Mouse (Mus musculus) hindbrain, embryonic 14.5 days (tissue): ENCODE results near the gene Saysd1. TPM values are rescaled to one million over a fixed set of nuclear protein-coding genes. Genes with fewer than 3 reads are reported as not detected.
"Not testable (repeated sequence)": the region's sequence is repeated elsewhere in the genome, so short reads cannot be mapped to it uniquely, and the experiment has no call there.

ENCODE experiments used
- ATAC-seq: fragments of 200-750 bp; cut with Nextera tagmentation; 2 replicates; pipeline ENCODE4 v1.8.0; 2017; ENCODE audit warnings: moderate number of reproducible peaks, mild to moderate bottlenecking, moderate TSS enrichment, moderate library complexity; ENCODE audit not compliant: low FRiP score
- DNase-seq: peaks from one replicate; pipeline ENCODE4 v3.0.0-alpha.2; 2015; ENCODE audit warnings: low spot score
- H3K27ac ChIP-seq: fragments of 300-500 bp; sonication (generic); 2 replicates; pipeline ENCODE4 v1.5.1; 2014; ENCODE audit warnings: mild to moderate bottlenecking, moderate library complexity
- H3K27me3 ChIP-seq: fragments of 300-500 bp; sonication (generic); 2 replicates; pipeline ENCODE4 v1.6.1; 2014; ENCODE audit warnings: mild to moderate bottlenecking, low read length, mixed read lengths; ENCODE audit not compliant: control insufficient read depth, insufficient read depth
- H3K36me3 ChIP-seq: fragments of 300-500 bp; sonication (generic); replicated peaks from 2 replicates; pipeline ENCODE4 v1.6.1; 2014; ENCODE audit not compliant: control insufficient read depth, insufficient read depth
- H3K4me1 ChIP-seq: fragments of 300-500 bp; sonication (generic); replicated peaks from 2 replicates; pipeline ENCODE4 v1.6.1; 2014; ENCODE audit warnings: antibody characterized with exemption, low read length, mixed read lengths; ENCODE audit not compliant: control insufficient read depth, insufficient read depth
- H3K4me2 ChIP-seq: fragments of 300-500 bp; sonication (generic); replicated peaks from 2 replicates; pipeline ENCODE4 v1.6.1; 2014; ENCODE audit warnings: mild to moderate bottlenecking, moderate library complexity
- H3K4me3 ChIP-seq: fragments of 300-500 bp; sonication (generic); replicated peaks from 2 replicates; pipeline ENCODE4 v1.5.1; 2014; ENCODE audit warnings: mild to moderate bottlenecking, low read length
- H3K9ac ChIP-seq: fragments of 300-500 bp; sonication (generic); 2 replicates; pipeline ENCODE4 v1.6.1; 2014
- H3K9me3 ChIP-seq: fragments of 300-500 bp; sonication (generic); 2 replicates; pipeline ENCODE4 v1.6.1; 2016; ENCODE audit warnings: low read length; ENCODE audit not compliant: control insufficient read depth
- WGBS: fragments of 180-500 bp; shearing (Covaris S2); extraction: QIAGEN DNeasy Blood & Tissue Kit; methylation state at CpG from one replicate; pipeline ENCODE4 v1.1.7; 2014; 5-methylcytosine and 5-hydroxymethylcytosine counted together
- polyA plus RNA-seq: library from polyadenylated mRNA; unstranded; fragments of >200 nt; fragmentation: Nextera tagmentation; extraction: Ambion mirVana; gene quantifications from 2 replicates; pipeline ENCODE4 v1.2.1, GENCODE M21; 2014

Gene Saysd1
- polyA plus RNA-seq, 1 experiment from 2014 or later, result 11.1 TPM

DNA sequence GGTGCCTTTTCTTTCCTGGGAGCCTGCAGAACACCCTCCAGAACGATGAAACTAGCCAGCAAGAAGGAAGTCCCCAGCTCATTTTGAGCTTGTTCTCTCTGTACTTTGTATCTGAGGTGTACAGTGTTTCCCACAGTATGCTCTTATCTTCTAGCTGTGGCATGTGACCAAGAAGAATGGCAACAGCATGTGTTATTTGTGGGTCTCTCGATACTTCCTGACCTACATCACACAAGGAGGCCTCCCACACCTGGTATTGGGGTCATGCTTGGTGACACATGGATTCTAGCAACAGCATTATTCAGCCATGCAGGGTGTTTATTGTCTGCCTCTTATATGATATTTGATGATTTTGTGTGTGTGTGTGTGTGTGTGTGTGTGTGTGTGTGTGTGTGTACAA is 96.5 kb downstream of the Saysd1 start:
- Histone ChIP-seq H3K27me3 (no peaks in the 10 kb centered on the region), H3K4me3 (no peak overlapping the region), H3K9me3 (no peaks in the 10 kb centered on the region), H3K9ac (no peak overlapping the region), H3K4me2 (no peak overlapping the region), H3K27ac (no peak overlapping the region), H3K36me3 (no peaks in the 10 kb centered on the region), H3K4me1 (no peaks in the 10 kb centered on the region)
- WGBS, result 90% methylated on average over 2 of the region's 2 CpGs
- ATAC-seq (no peak), DNase-seq (no peak)

DNA sequence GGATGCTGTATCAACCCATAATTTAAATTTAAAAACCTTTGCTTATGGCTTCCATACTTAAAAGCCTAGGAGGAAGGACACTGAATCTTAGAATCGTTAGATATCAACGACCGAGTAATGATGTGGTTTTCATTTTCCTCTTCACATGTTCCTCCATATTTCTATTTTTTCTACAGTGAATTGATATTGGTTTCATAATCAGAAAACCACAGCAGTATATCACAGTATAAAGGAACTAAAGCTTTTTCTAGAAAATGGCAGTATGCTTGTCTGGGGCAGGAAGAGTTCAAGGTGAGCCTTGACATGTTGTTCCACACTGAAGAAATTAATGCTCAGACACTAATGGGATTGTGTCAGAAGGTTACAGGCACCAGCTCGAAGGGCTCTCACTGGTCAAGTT is 97.4 kb downstream of the Saysd1 start:
- no peaks in the 10 kb centered on the region for H3K36me3 ChIP-seq
- DNase-seq (no peak), ATAC-seq (no peak)
- no peak overlapping the region for H3K4me3 ChIP-seq
- WGBS, result 96% methylated on average over 4 of the region's 4 CpGs
- H3K27me3 ChIP-seq, result no peaks in the 10 kb centered on the region
- H3K4me1 ChIP-seq, result no peaks in the 10 kb centered on the region
- H3K4me2 ChIP-seq, result no peak overlapping the region
- H3K9me3 ChIP-seq, result no peaks in the 10 kb centered on the region
- H3K9ac ChIP-seq, result no peak overlapping the region
- H3K27ac ChIP-seq, result no peak overlapping the region

DNA sequence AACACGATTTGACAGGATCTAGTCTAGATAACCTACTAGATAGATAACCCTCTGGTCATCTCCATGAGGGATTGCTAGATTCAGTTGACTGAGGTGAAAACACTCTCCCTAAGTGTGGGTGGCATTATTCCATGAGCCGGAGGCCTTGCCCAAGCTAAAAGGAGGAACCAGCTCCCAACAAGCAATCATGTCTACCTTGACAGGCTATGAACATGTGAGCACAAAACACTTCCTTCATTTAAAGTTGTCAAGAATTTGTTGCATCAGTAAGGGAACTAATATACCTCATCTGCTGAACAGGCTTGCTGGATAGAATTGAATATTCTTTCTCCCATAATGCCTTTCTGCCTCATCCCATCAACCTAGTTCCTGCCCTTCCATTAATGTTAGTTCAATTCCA is 98.5 kb downstream of the Saysd1 start:
- Histone ChIP-seq H3K4me1 (no peaks in the 10 kb centered on the region), H3K9ac (no peak overlapping the region), H3K9me3 (no peaks in the 10 kb centered on the region), H3K27me3 (no peaks in the 10 kb centered on the region), H3K36me3 (no peaks in the 10 kb centered on the region), H3K4me3 (no peak overlapping the region), H3K4me2 (no peak overlapping the region), H3K27ac (no peak overlapping the region)
- 93% methylated on average over 2 of the region's 2 CpGs for WGBS
- DNase-seq (no peak), ATAC-seq (no peak)

DNA sequence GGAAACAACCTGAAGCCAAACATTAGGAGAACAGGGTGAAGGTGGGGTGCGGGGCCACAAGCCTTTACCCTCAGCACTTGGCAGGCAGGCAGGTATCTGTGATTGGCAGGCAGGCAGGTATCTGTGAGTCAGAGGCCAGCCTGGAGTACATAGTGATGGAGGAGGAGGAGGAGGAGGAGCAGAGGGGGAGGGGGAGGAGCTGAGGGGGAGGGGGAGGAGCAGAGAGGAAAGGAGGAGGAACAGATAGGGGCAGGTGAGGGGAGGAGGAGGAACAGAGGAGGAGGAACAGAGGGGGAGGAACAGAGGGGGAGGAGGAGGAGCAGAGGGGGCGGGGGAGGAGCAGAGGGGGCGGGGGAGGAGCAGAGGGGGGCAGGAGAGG is 105.6 kb downstream of the Saysd1 start:
- ATAC-seq (no peak), DNase-seq (no peak)
- Histone ChIP-seq H3K27ac (no peak overlapping the region), H3K4me1 (no peaks in the 10 kb centered on the region), H3K4me2 (no peak overlapping the region), H3K9me3 (no peaks in the 10 kb centered on the region), H3K4me3 (no peak overlapping the region), H3K27me3 (no peaks in the 10 kb centered on the region), H3K36me3 (no peaks in the 10 kb centered on the region), H3K9ac (no peak overlapping the region)
- 72% methylated on average over 1 of the region's 3 CpGs for WGBS

DNA sequence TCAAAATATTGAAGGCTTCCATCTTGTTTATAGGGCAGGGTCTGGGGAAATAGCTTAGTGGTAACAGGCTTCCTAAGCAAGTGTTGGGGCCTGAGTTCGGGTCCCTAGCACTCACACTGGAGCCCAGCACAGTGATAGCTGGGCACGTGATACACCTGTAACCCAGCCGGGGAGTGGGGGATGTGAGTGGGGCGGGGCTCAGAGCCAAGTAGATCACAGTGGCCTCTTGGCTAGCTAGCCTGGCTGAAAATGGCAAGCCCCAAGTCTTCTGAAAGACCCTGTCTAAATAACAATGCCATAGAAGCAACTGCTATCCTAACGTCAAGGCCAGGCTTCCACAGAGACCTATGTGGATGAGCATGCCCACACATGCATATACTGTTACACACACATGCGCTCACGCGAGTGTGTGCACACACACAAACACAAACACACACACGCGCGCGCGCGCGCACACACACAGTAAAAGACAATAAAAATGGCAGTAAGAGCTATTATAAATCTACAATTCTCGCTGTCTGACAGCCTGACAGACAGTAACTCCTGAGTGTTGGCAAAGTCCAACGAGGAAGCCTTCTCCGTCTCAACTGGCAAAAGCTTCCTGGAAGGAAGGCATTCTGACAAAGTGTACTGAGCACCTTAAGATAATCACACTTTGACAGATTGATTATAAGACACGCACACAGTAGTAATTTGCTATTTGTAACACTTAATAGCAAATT is 106.2 kb downstream of the Saysd1 start:
- no peak for ATAC-seq
- Histone ChIP-seq H3K27ac (no peak overlapping the region), H3K4me2 (no peak overlapping the region), H3K27me3 (no peaks in the 10 kb centered on the region), H3K9ac (no peak overlapping the region), H3K36me3 (no peaks in the 10 kb centered on the region), H3K4me1 (no peaks in the 10 kb centered on the region), H3K9me3 (no peaks in the 10 kb centered on the region), H3K4me3 (no peak overlapping the region)
- DNase-seq, result no peak
- 84% methylated on average over 19 of the region's 19 CpGs for WGBS

DNA sequence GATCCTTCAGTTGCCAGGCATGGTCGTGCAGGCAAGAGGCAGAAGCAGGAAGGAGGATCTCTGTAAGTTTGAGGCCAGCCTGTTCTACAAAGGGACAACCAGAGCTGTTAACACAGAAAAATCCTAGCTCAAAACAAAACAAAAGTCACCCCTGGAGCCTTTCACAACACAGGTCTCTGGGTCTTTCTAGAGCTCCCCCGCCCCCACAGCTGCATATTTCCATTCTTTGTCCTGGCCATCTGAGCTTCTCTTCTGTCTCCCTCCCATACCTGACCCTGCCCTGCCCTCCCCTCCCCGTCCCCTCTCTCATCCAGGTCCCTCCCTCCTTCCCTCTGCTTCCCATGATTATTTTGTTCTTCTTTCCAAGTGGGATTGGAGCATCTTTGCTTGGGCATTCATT is 108.7 kb downstream of the Saysd1 start:
- no peak overlapping the region for H3K9ac ChIP-seq
- no peaks in the 10 kb centered on the region for H3K4me1 ChIP-seq
- no peaks in the 10 kb centered on the region for H3K36me3 ChIP-seq
- no peak for DNase-seq
- 15% methylated on average over 3 of the region's 3 CpGs for WGBS
- no peak for ATAC-seq
- no peaks in the 10 kb centered on the region for H3K9me3 ChIP-seq
- H3K4me2 ChIP-seq, result no peak overlapping the region
- H3K4me3 ChIP-seq, result no peak overlapping the region
- H3K27me3 ChIP-seq, result no peaks in the 10 kb centered on the region
- H3K27ac ChIP-seq, result no peak overlapping the region

DNA sequence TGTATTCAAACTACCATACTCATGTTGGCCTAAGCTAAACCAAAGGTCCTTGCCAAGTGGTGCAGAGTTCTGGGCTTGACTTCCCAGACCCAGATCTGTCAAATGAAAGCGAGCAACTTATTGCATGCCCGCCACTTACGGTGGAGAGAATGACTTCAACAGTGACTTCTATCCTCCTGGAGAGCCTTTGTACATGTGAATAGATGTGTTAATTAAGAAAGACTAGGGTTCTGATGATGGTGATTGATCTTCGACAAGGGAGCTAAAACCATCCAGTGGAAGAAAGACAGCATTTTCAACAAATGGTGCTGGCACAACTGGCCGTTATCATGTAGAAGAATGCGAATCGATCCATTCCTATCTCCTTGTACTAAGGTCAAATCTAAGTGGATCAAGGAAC is 110.9 kb downstream of the Saysd1 start:
- not testable (repeated sequence) for H3K27me3 ChIP-seq, ATAC-seq, H3K9me3 ChIP-seq, H3K4me3 ChIP-seq, H3K4me1 ChIP-seq, H3K36me3 ChIP-seq, H3K27ac ChIP-seq, DNase-seq, H3K4me2 ChIP-seq, H3K9ac ChIP-seq
- 78% methylated on average over 7 of the region's 7 CpGs for WGBS

Other genes with a start within 250 kb of the Saysd1 start
- gene Gng2, start 160.9 kb downstream of the Saysd1 start, polyA plus RNA-seq, result 362 and 393 TPM in 2 replicates
- 0.65 and 1.2 TPM in 2 replicates for gene Kcnk5, start 43.3 kb upstream of the Saysd1 start, polyA plus RNA-seq
- gene Kcnk16, start 130.7 kb upstream of the Saysd1 start, polyA plus RNA-seq, result not detected in 2 replicates
- 10.4 and 10.8 TPM in 2 replicates for gene Nudt13, start 156.2 kb upstream of the Saysd1 start, polyA plus RNA-seq
- gene Ecd, start 209.6 kb upstream of the Saysd1 start, polyA plus RNA-seq, result 51.1 and 52.5 TPM in 2 replicates
- 45.6 and 46.7 TPM in 2 replicates for gene Fam149b, start 209.6 kb upstream of the Saysd1 start, polyA plus RNA-seq